Mouse (Mus musculus): ENCODE results near the gene Gba. TPM values are rescaled to one million over a fixed set of nuclear protein-coding genes. Genes with fewer than 3 reads are reported as not detected.

Gba gene
- total and polyA plus RNA-seq, 3 experiments = 49.1 to 55.0 TPM; not detected in 1

GRCm38 (mm10) chr3:89242331-89242895 lies 39.7 kb downstream of the Gba start (continued):
- TF ChIP-seq NELFE (IDR thresholded peaks at IDR 0.05; ENCODE audit: low read depth, low read length) = no peak
- no peak for TF ChIP-seq MYC (IDR thresholded peaks at IDR 0.05; ENCODE audit: low read depth, low read length)

GRCm38 (mm10) chr3:89243609-89244008 lies 40.9 kb downstream of the Gba start:
- H3K9ac ChIP-seq (ENCODE audit: control insufficient read depth, low read depth, low read length, poor library complexity, severe bottlenecking) = no peak overlapping the region
- peaks cover 17% of the 10 kb centered on the region for H3K79me2 ChIP-seq (ENCODE audit: control insufficient read depth, insufficient read depth, low read length, poor library complexity)
- H3K4me1 ChIP-seq (ENCODE audit: control insufficient read depth in 1 of 2, insufficient read depth in 2 of 2, low read length in 2 of 2) = peaks cover 11 to 12% of the 10 kb centered on the region in 2 experiments; a peak in 3 of 4 replicates
- no peak overlapping the region for H3K27ac ChIP-seq (ENCODE audit: control insufficient read depth, low read depth, low read length)
- no peaks in the 10 kb centered on the region for H3K9me3 ChIP-seq (replicated peaks; ENCODE audit: insufficient read depth, low read length)
- TF ChIP-seq JUND (IDR thresholded peaks at IDR 0.05; ENCODE audit: low read depth, low read length) (no peak), EP300 (IDR thresholded peaks at IDR 0.05; ENCODE audit: low read depth in 1 of 2, low read length in 2 of 2) (no peak), CTCF (IDR thresholded peaks at IDR 0.05 in 2 of 3, conservative IDR thresholded peaks at IDR 0.05 in 1 of 3; ENCODE audit: control insufficient read depth in 1 of 3, insufficient read depth in 1 of 3, low read depth in 2 of 3, low read length in 3 of 3, poor library complexity in 1 of 3, severe bottlenecking in 1 of 3) (peak; percentile 27 to 51 (median 39)), POLR2AphosphoS2 (IDR thresholded peaks at IDR 0.05; ENCODE audit: low read length) (no peak), ZKSCAN1 (IDR thresholded peaks at IDR 0.05; ENCODE audit: low read depth, low read length) (no peak)
- H3K36me3 ChIP-seq (ENCODE audit: control insufficient read depth in 1 of 2, insufficient read depth in 2 of 2, low read length in 2 of 2) = peaks cover 7 to 11% of the 10 kb centered on the region in 2 experiments; a peak in 3 of 4 replicates
- no peak overlapping the region for H3K4me3 ChIP-seq (ENCODE audit: control insufficient read depth in 1 of 2, insufficient read depth in 1 of 2, low read depth in 2 of 2, low read length in 2 of 2)
- H3K27me3 ChIP-seq (ENCODE audit: control insufficient read depth in 1 of 2, insufficient read depth in 2 of 2, low read length in 2 of 2) = no peaks in the 10 kb centered on the region
- DNase-seq (ENCODE audit: low read depth, low spot score) = peak; percentile 50

- Histone ChIP-seq H3K9ac (ENCODE audit: control insufficient read depth, low read depth, low read length, poor library complexity, severe bottlenecking) (no peak overlapping the region), H3K79me2 (ENCODE audit: control insufficient read depth, insufficient read depth, low read length, poor library complexity) (peaks cover 17% of the 10 kb centered on the region), H3K27ac (ENCODE audit: control insufficient read depth, low read depth, low read length) (no peak overlapping the region), H3K4me1 (ENCODE audit: control insufficient read depth in 1 of 2, insufficient read depth in 2 of 2, low read length in 2 of 2) (peaks cover 11 to 12% of the 10 kb centered on the region in 2 experiments; a peak in 3 of 4 replicates), H3K27me3 (ENCODE audit: control insufficient read depth in 1 of 2, insufficient read depth in 2 of 2, low read length in 2 of 2) (no peaks in the 10 kb centered on the region), H3K36me3 (ENCODE audit: control insufficient read depth in 1 of 2, insufficient read depth in 2 of 2, low read length in 2 of 2) (peaks cover 7 to 11% of the 10 kb centered on the region in 2 experiments; a peak in 3 of 4 replicates), H3K4me3 (ENCODE audit: control insufficient read depth in 1 of 2, insufficient read depth in 1 of 2, low read depth in 2 of 2, low read length in 2 of 2) (no peak overlapping the region), H3K9me3 (replicated peaks; ENCODE audit: insufficient read depth, low read length) (no peaks in the 10 kb centered on the region)
- DNase-seq (ENCODE audit: low read depth, low spot score) = no peak
- TF ChIP-seq GABPA (IDR thresholded peaks at IDR 0.05; ENCODE audit: low read depth, low read length) (no peak), MXI1 (IDR thresholded peaks at IDR 0.05; ENCODE audit: low read depth, low read length) (no peak), MAFK (IDR thresholded peaks at IDR 0.05; ENCODE audit: borderline replicate concordance, low read depth, low read length) (no peak), MAX (IDR thresholded peaks at IDR 0.05; ENCODE audit: low read length) (no peak), CTCF (IDR thresholded peaks at IDR 0.05 in 2 of 3, conservative IDR thresholded peaks at IDR 0.05 in 1 of 3; ENCODE audit: control insufficient read depth in 1 of 3, insufficient read depth in 1 of 3, low read depth in 2 of 3, low read length in 3 of 3, poor library complexity in 1 of 3, severe bottlenecking in 1 of 3) (no peak), SMC3 (IDR thresholded peaks at IDR 0.05; ENCODE audit: low read depth, low read length) (no peak), MAZ (IDR thresholded peaks at IDR 0.05; ENCODE audit: low read depth, low read length) (no peak), ZNF384 (IDR thresholded peaks at IDR 0.05; ENCODE audit: low read depth, low read length) (no peak), POLR2AphosphoS2 (IDR thresholded peaks at IDR 0.05; ENCODE audit: low read length) (no peak), MYC (IDR thresholded peaks at IDR 0.05; ENCODE audit: low read depth, low read length) (no peak), ZMIZ1 (IDR thresholded peaks at IDR 0.05; ENCODE audit: low read depth, low read length) (no peak), E2F4 (IDR thresholded peaks at IDR 0.05; ENCODE audit: borderline replicate concordance, low read depth, low read length) (no peak), ELF1 (IDR thresholded peaks at IDR 0.05; ENCODE audit: low read depth, low read length) (no peak), TAL1 (IDR thresholded peaks at IDR 0.05; ENCODE audit: low read length) (no peak), RCOR1 (IDR thresholded peaks at IDR 0.05; ENCODE audit: low read depth, low read length) (no peak), HCFC1 (IDR thresholded peaks at IDR 0.05; ENCODE audit: low read depth, low read length) (no peak), POLR2AphosphoS5 (IDR thresholded peaks at IDR 0.05; ENCODE audit: borderline replicate concordance, low read depth, low read length) (no peak), TBP (IDR thresholded peaks at IDR 0.05; ENCODE audit: low read depth, low read length) (no peak), UBTF (IDR thresholded peaks at IDR 0.05; ENCODE audit: borderline replicate concordance, insufficient read depth, low read depth, low read length) (no peak), EP300 (IDR thresholded peaks at IDR 0.05; ENCODE audit: low read depth in 1 of 2, low read length in 2 of 2) (no peak)
These were observed 41.6 kb downstream of the Gba start for GRCm38 (mm10) chr3:89244158-89244981.
